Mouse (Mus musculus): Measurements from ENCODE around the gene Kcnq1. TPM values are rescaled to one million over a fixed set of nuclear protein-coding genes. Genes with fewer than 3 reads are reported as not detected.
A peak's percentile ranks its signal among the peaks of the same experiment; 100 is the strongest.

The Kcnq1 gene
- total and polyA plus RNA-seq, 3 experiments: not detected

DNA sequence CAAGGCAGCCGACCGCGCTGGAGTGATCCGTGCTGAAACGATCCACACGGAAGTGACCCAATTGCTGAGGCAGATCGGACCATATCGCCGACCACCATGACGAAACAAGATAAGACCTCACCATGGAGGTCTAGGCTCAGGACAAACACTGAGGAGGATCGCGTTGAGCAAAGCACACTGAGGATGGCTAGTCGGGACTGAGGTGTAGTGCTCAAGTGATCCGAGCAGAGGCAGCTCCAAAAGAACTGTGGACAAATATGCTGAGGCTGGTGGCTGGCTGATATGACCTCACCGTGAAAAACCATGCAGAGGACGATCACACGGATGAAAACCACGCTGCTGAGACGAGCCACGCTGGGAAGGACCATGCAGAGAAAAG is 189.8 kb downstream of the Kcnq1 start:
- Histone ChIP-seq H3K9me3 (replicated peaks; ENCODE audit: low read length) (no peaks in the 10 kb centered on the region), H3K27me3 (replicated peaks) (no peaks in the 10 kb centered on the region), H3K9ac (ENCODE audit: insufficient read depth, low read depth) (peak overlapping the region; percentile 78), H3K4me3 (replicated peaks in 1 of 3; ENCODE audit: low read depth in 2 of 3, low read length in 2 of 3, poor library complexity in 1 of 3) (peak overlapping the region; percentile 70 to 86 (median 81)), H3K4me2 (ENCODE audit: insufficient read depth, low read depth, poor library complexity, severe bottlenecking) (no peak overlapping the region), H3K4me1 (ENCODE audit: control insufficient read depth in 1 of 2, insufficient read depth in 2 of 2) (peaks cover 0 to 18% of the 10 kb centered on the region in 2 experiments; a peak in 2 of 4 replicates), H3K27ac (ENCODE audit: insufficient read depth, low read depth) (peak overlapping the region; percentile 51), H3K79me2 (replicated peaks; ENCODE audit: control insufficient read depth, extremely low read depth, insufficient read depth, poor library complexity, severe bottlenecking) (peaks cover 40% of the 10 kb centered on the region), H3K36me3 (replicated peaks in 1 of 2; ENCODE audit: control insufficient read depth in 1 of 2, insufficient read depth in 1 of 2, low read length in 1 of 2) (peaks cover 4 to 8% of the 10 kb centered on the region in 2 experiments)
- in situ Hi-C loops (cut with MboI; ENCODE audit: low pct_ligation_motif_present, low pct_unique_long_range_greater_than_20kb, low sequenced_read_pairs) (no loop called here), dilution Hi-C loops (cut with MboI; ENCODE audit: extremely low pct_ligation_motif_present, extremely low pct_unique_long_range_greater_than_20kb, low sequenced_read_pairs) (no loop called here)
- peak; percentile 45 for DNase-seq (ENCODE audit: extremely low read depth)
- TF ChIP-seq USF1 (IDR thresholded peaks at IDR 0.05; ENCODE audit: low read depth, low read length) (no peak), MAFK (IDR thresholded peaks at IDR 0.05; ENCODE audit: insufficient replicate concordance, low read length) (no peak), RAD21 (IDR thresholded peaks at IDR 0.05; ENCODE audit: low read depth, low read length) (no peak), CHD1 (IDR thresholded peaks at IDR 0.05; ENCODE audit: low read depth, low read length) (no peak), TCF12 (IDR thresholded peaks at IDR 0.05; ENCODE audit: low read depth, low read length) (no peak), NELFE (IDR thresholded peaks at IDR 0.05; ENCODE audit: low read depth, low read length) (no peak), POLR2A (IDR thresholded peaks at IDR 0.05; ENCODE audit: low read depth, low read length) (no peak), IRF4 (IDR thresholded peaks at IDR 0.05; ENCODE audit: low read depth, low read length) (no peak)

DNA sequence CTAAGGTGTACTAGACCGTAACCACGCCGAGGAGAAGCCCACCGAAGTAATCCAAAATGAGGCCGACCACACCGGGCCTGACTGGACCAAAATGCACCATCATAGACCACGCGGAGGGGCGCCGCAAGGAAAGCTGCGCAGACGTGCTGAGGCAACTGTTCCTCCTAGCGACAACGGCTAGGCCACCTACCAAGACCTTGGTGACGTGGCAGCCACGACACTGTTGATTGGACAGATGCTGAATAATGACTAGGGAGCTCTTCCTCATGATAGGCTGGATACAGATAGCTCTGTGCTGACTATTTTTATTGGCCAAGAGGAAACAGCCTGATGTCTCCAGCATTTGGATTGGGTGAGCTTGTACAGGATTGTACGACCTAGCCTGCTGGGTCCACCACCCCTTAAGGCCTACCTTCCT is 190.2 kb downstream of the Kcnq1 start:
- TF ChIP-seq BHLHE40 (IDR thresholded peaks at IDR 0.05; ENCODE audit: low read depth, low read length) (no peak), CHD2 (IDR thresholded peaks at IDR 0.05; ENCODE audit: low read length) (peak; percentile 78), KAT2A (IDR thresholded peaks at IDR 0.05; ENCODE audit: insufficient replicate concordance, low read length) (no peak), MYC (IDR thresholded peaks at IDR 0.05; ENCODE audit: low read depth, low read length) (peak; percentile 64), HCFC1 (IDR thresholded peaks at IDR 0.05; ENCODE audit: low read depth, low read length) (peak; percentile 61; the same call in 1 of the 2 replicates), MXI1 (IDR thresholded peaks at IDR 0.05; ENCODE audit: low read depth, low read length) (peak; percentile 71), GABPA (IDR thresholded peaks at IDR 0.05; ENCODE audit: insufficient replicate concordance, low read depth, low read length) (peak; percentile 90), NELFE (IDR thresholded peaks at IDR 0.05; ENCODE audit: low read depth, low read length) (peak; percentile 82), ZC3H11A (IDR thresholded peaks at IDR 0.05; ENCODE audit: low read depth, low read length) (no peak), MAZ (IDR thresholded peaks at IDR 0.05; ENCODE audit: low read depth, low read length) (no peak), NRF1 (IDR thresholded peaks at IDR 0.05; ENCODE audit: low read depth, low read length) (peak; percentile 78), TBP (conservative IDR thresholded peaks at IDR 0.05; ENCODE audit: low read depth, low read length) (peak; percentile 93), JUND (conservative IDR thresholded peaks at IDR 0.05; ENCODE audit: low read depth, low read length) (no peak), POLR2A (IDR thresholded peaks at IDR 0.05; ENCODE audit: low read depth, low read length) (peak; percentile 92), TCF12 (IDR thresholded peaks at IDR 0.05; ENCODE audit: low read depth, low read length) (peak; percentile 81), POLR2AphosphoS2 (IDR thresholded peaks at IDR 0.05; ENCODE audit: low read depth, low read length) (no peak), ZMIZ1 (IDR thresholded peaks at IDR 0.05; ENCODE audit: low read depth, low read length) (peak; percentile 71; the same call in 1 of the 2 replicates)
- Histone ChIP-seq H3K9ac (ENCODE audit: insufficient read depth, low read depth) (peak overlapping the region; percentile 78), H3K27me3 (replicated peaks) (no peaks in the 10 kb centered on the region), H3K4me1 (ENCODE audit: control insufficient read depth in 1 of 2, insufficient read depth in 2 of 2) (peaks cover 0 to 14% of the 10 kb centered on the region in 2 experiments; a peak in 2 of 4 replicates), H3K9me3 (replicated peaks; ENCODE audit: low read length) (no peaks in the 10 kb centered on the region), H3K79me2 (replicated peaks; ENCODE audit: control insufficient read depth, extremely low read depth, insufficient read depth, poor library complexity, severe bottlenecking) (peaks cover 36% of the 10 kb centered on the region), H3K4me3 (replicated peaks in 1 of 3; ENCODE audit: low read depth in 2 of 3, low read length in 2 of 3, poor library complexity in 1 of 3) (peak overlapping the region; percentile 70 to 86 (median 81)), H3K4me2 (ENCODE audit: insufficient read depth, low read depth, poor library complexity, severe bottlenecking) (no peak overlapping the region; the same call in 1 of the 2 replicates), H3K27ac (ENCODE audit: insufficient read depth, low read depth) (peak overlapping the region; percentile 51), H3K36me3 (replicated peaks in 1 of 2; ENCODE audit: control insufficient read depth in 1 of 2, insufficient read depth in 1 of 2, low read length in 1 of 2) (peaks cover 3 to 4% of the 10 kb centered on the region in 2 experiments)
- dilution Hi-C loops (cut with MboI; ENCODE audit: extremely low pct_ligation_motif_present, extremely low pct_unique_long_range_greater_than_20kb, low sequenced_read_pairs) (no loop called here), in situ Hi-C loops (cut with MboI; ENCODE audit: low pct_ligation_motif_present, low pct_unique_long_range_greater_than_20kb, low sequenced_read_pairs) (no loop called here)
- DNase-seq (ENCODE audit: extremely low read depth): peak; percentile 96
